Mouse (Mus musculus): Measurements from ENCODE around the gene Znhit3. TPM values are rescaled to one million over a fixed set of nuclear protein-coding genes. Genes with fewer than 3 reads are reported as not detected.

Gene Znhit3
- total and polyA plus RNA-seq, 2 experiments from 2014 or later: 44.4 to 89.3 TPM

GRCm38 (mm10) chr11:84939508-84940053, 23.4 kb upstream of the Znhit3 start:
- ATAC-seq: peak; percentile 84
- no peak for TF ChIP-seq CTCF (IDR thresholded peaks at IDR 0.05; ENCODE audit: low read depth)
- Histone ChIP-seq H3K27ac (peak overlapping the region; percentile 58), H3K4me2 (ENCODE audit: low read depth, low read length) (no peak overlapping the region), H3K4me1 (ENCODE audit: insufficient read depth, low read length) (peaks cover 12% of the 10 kb centered on the region; the same call in 1 of the 2 replicates), H3K27me3 (ENCODE audit: insufficient read depth, low read length) (no peaks in the 10 kb centered on the region), H3K4me3 (ENCODE audit: low read length) (no peak overlapping the region), H3K9me3 (ENCODE audit: low read length) (no peaks in the 10 kb centered on the region), H3K36me3 (ENCODE audit: insufficient read depth, low read length) (no peaks in the 10 kb centered on the region), H3K9ac (replicated peaks; ENCODE audit: low read length) (no peak overlapping the region)
- peak; percentile 77 for DNase-seq (ENCODE audit: low spot score)
- 19% methylated on average over 8 of the region's 8 CpGs for WGBS

- Histone ChIP-seq H3K9ac (replicated peaks; ENCODE audit: low read length) (no peak overlapping the region), H3K27ac (no peak overlapping the region), H3K4me2 (ENCODE audit: low read depth, low read length) (no peak overlapping the region), H3K9me3 (ENCODE audit: low read length) (no peaks in the 10 kb centered on the region), H3K4me3 (ENCODE audit: low read length) (no peak overlapping the region), H3K4me1 (ENCODE audit: insufficient read depth, low read length) (no peaks in the 10 kb centered on the region), H3K27me3 (ENCODE audit: insufficient read depth, low read length) (no peaks in the 10 kb centered on the region), H3K36me3 (ENCODE audit: insufficient read depth, low read length) (no peaks in the 10 kb centered on the region)
- no peak for DNase-seq (ENCODE audit: low spot score)
- no peak for TF ChIP-seq CTCF (IDR thresholded peaks at IDR 0.05; ENCODE audit: low read depth)
- WGBS: 14% methylated on average over 6 of the region's 6 CpGs
- ATAC-seq: no peak
These were observed 16.1 kb upstream of the Znhit3 start for GRCm38 (mm10) chr11:84932261-84932660.

DNA sequence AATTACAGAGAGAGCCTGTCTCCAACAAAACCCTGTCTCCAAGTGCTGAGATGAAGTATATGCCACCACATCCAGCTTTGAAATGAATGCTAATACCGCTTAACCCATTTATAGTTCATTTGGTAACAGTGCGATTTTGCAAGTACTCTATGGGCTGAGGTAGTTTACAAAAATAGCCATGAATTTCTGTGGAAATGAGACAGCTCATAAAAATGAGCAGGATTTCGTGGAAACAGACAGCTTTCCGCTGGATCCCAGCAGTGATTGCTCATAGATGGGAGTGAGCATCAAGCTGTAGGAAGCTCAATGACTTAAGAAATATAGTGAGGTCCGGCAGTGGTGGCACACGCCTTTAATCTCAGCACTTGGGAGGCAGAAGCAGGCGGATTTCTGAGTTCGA, 4.8 kb upstream of the Znhit3 start:
- peaks cover 3% of the 10 kb centered on the region; the same call in 1 of the 2 replicates for H3K27me3 ChIP-seq (ENCODE audit: insufficient read depth, low read length)
- WGBS: 89% methylated on average over 8 of the region's 8 CpGs
- H3K4me2 ChIP-seq (ENCODE audit: low read depth, low read length): no peak overlapping the region
- no peak for TF ChIP-seq CTCF (IDR thresholded peaks at IDR 0.05; ENCODE audit: low read depth)
- no peaks in the 10 kb centered on the region for H3K36me3 ChIP-seq (ENCODE audit: insufficient read depth, low read length)
- ATAC-seq (no peak), DNase-seq (ENCODE audit: low spot score) (no peak)
- H3K4me3 ChIP-seq (ENCODE audit: low read length): no peak overlapping the region
- H3K4me1 ChIP-seq (ENCODE audit: insufficient read depth, low read length): no peaks in the 10 kb centered on the region
- H3K9ac ChIP-seq (replicated peaks; ENCODE audit: low read length): no peak overlapping the region
- no peaks in the 10 kb centered on the region for H3K9me3 ChIP-seq (ENCODE audit: low read length)
- H3K27ac ChIP-seq: no peak overlapping the region

- Histone ChIP-seq H3K4me2 (ENCODE audit: low read depth, low read length) (no peak overlapping the region), H3K9me3 (ENCODE audit: low read length) (no peaks in the 10 kb centered on the region), H3K27me3 (ENCODE audit: insufficient read depth, low read length) (peaks cover 3% of the 10 kb centered on the region; the same call in 1 of the 2 replicates), H3K4me1 (ENCODE audit: insufficient read depth, low read length) (no peaks in the 10 kb centered on the region), H3K36me3 (ENCODE audit: insufficient read depth, low read length) (no peaks in the 10 kb centered on the region), H3K4me3 (ENCODE audit: low read length) (no peak overlapping the region), H3K9ac (replicated peaks; ENCODE audit: low read length) (no peak overlapping the region), H3K27ac (no peak overlapping the region)
- no peak for TF ChIP-seq CTCF (IDR thresholded peaks at IDR 0.05; ENCODE audit: low read depth)
- no peak for DNase-seq (ENCODE audit: low spot score)
- WGBS: 76% methylated on average over 7 of the region's 7 CpGs
- no peak for ATAC-seq
These were observed 3.8 kb upstream of the Znhit3 start for GRCm38 (mm10) chr11:84919951-84920350.

GRCm38 (mm10) chr11:84919276-84919675, 3.1 kb upstream of the Znhit3 start:
- Histone ChIP-seq H3K4me3 (ENCODE audit: low read length) (no peak overlapping the region), H3K36me3 (ENCODE audit: insufficient read depth, low read length) (no peaks in the 10 kb centered on the region; the same call in 1 of the 2 replicates), H3K27me3 (ENCODE audit: insufficient read depth, low read length) (peaks cover 3% of the 10 kb centered on the region; the same call in 1 of the 2 replicates), H3K9ac (replicated peaks; ENCODE audit: low read length) (no peak overlapping the region), H3K4me2 (ENCODE audit: low read depth, low read length) (no peak overlapping the region), H3K9me3 (ENCODE audit: low read length) (no peaks in the 10 kb centered on the region), H3K27ac (no peak overlapping the region), H3K4me1 (ENCODE audit: insufficient read depth, low read length) (no peaks in the 10 kb centered on the region)
- WGBS: 38% methylated on average over 3 of the region's 3 CpGs
- DNase-seq (ENCODE audit: low spot score): peak; percentile 49
- TF ChIP-seq CTCF (IDR thresholded peaks at IDR 0.05; ENCODE audit: low read depth): peak; percentile 58
- ATAC-seq: no peak

- peak overlapping the region; percentile 26 for H3K4me2 ChIP-seq (ENCODE audit: low read depth, low read length)
- 4% methylated on average over 16 of the region's 16 CpGs for WGBS
- ATAC-seq (peak; percentile 83), DNase-seq (ENCODE audit: low spot score) (peak; percentile 91)
- no peak overlapping the region for H3K4me3 ChIP-seq (ENCODE audit: low read length)
- no peaks in the 10 kb centered on the region for H3K4me1 ChIP-seq (ENCODE audit: insufficient read depth, low read length)
- no peak overlapping the region for H3K9ac ChIP-seq (replicated peaks; ENCODE audit: low read length)
- peaks cover 4% of the 10 kb centered on the region; the same call in 1 of the 2 replicates for H3K36me3 ChIP-seq (ENCODE audit: insufficient read depth, low read length)
- peak; percentile 98 for TF ChIP-seq CTCF (IDR thresholded peaks at IDR 0.05; ENCODE audit: low read depth)
- peaks cover 3% of the 10 kb centered on the region; the same call in 1 of the 2 replicates for H3K27me3 ChIP-seq (ENCODE audit: insufficient read depth, low read length)
- no peaks in the 10 kb centered on the region for H3K9me3 ChIP-seq (ENCODE audit: low read length)
- H3K27ac ChIP-seq: no peak overlapping the region
These were observed 2.3 kb upstream of the Znhit3 start for GRCm38 (mm10) chr11:84918425-84918824.

GRCm38 (mm10) chr11:84916703-84917300, 636 bp upstream of the Znhit3 start:
- H3K4me3 ChIP-seq (ENCODE audit: low read length): peak overlapping the region; percentile 87
- peaks cover 3% of the 10 kb centered on the region; the same call in 1 of the 2 replicates for H3K27me3 ChIP-seq (ENCODE audit: insufficient read depth, low read length)
- peaks cover 14% of the 10 kb centered on the region for H3K36me3 ChIP-seq (ENCODE audit: insufficient read depth, low read length)
- H3K9me3 ChIP-seq (ENCODE audit: low read length): no peaks in the 10 kb centered on the region
- no peak for ATAC-seq
- DNase-seq (ENCODE audit: low spot score): no peak
- TF ChIP-seq CTCF (IDR thresholded peaks at IDR 0.05; ENCODE audit: low read depth): no peak
- H3K27ac ChIP-seq: no peak overlapping the region; the same call in 1 of the 2 replicates
- peak overlapping the region; percentile 91 for H3K4me2 ChIP-seq (ENCODE audit: low read depth, low read length)
- WGBS: 51% methylated on average over 7 of the region's 7 CpGs
- peak overlapping the region; percentile 82; the same call in 1 of the 2 replicates for H3K9ac ChIP-seq (replicated peaks; ENCODE audit: low read length)
- no peaks in the 10 kb centered on the region for H3K4me1 ChIP-seq (ENCODE audit: insufficient read depth, low read length)
